Mouse (Mus musculus) liver, embryonic 12.5 days (tissue): ENCODE data around the gene Snapc4. TPM values are rescaled to one million over a fixed set of nuclear protein-coding genes. Genes with fewer than 3 reads are reported as not detected.

Source experiments
- ATAC-seq: fragments of 200-750 bp; cut with Nextera tagmentation; 2 replicates; pipeline ENCODE4 v1.8.0; 2017; ENCODE audit warnings: moderate number of reproducible peaks, mild to moderate bottlenecking, moderate library complexity
- H3K27ac ChIP-seq: fragments of 300-500 bp; sonication (generic); 2 replicates; pipeline ENCODE4 v1.5.1; 2016; ENCODE audit warnings: mild to moderate bottlenecking
- H3K27me3 ChIP-seq: fragments of 300-500 bp; sonication (generic); replicated peaks from 2 replicates; pipeline ENCODE4 v1.6.1; 2016; ENCODE audit warnings: mild to moderate bottlenecking, moderate library complexity
- H3K36me3 ChIP-seq: fragments of 300-500 bp; sonication (generic); 2 replicates; pipeline ENCODE4 v1.6.1; 2016; ENCODE audit warnings: mild to moderate bottlenecking, moderate library complexity
- H3K4me1 ChIP-seq: fragments of 300-500 bp; sonication (generic); 2 replicates; pipeline ENCODE4 v1.6.1; 2016
- H3K4me2 ChIP-seq: fragments of 300-500 bp; sonication (generic); 2 replicates; pipeline ENCODE4 v1.6.1; 2016; ENCODE audit warnings: mild to moderate bottlenecking, moderate library complexity
- H3K4me3 ChIP-seq: fragments of 300-500 bp; sonication (generic); 2 replicates; pipeline ENCODE4 v1.5.1; 2016; ENCODE audit warnings: mild to moderate bottlenecking, moderate library complexity
- H3K9ac ChIP-seq: fragments of 300-500 bp; sonication (generic); 2 replicates; pipeline ENCODE4 v1.6.1; 2016; ENCODE audit warnings: mild to moderate bottlenecking, moderate library complexity
- H3K9me3 ChIP-seq: fragments of 300-500 bp; sonication (generic); replicated peaks from 2 replicates; pipeline ENCODE4 v1.6.1; 2016; ENCODE audit warnings: mild to moderate bottlenecking, moderate library complexity
- WGBS: fragments of 180-500 bp; shearing (Covaris S2); methylation state at CpG from one replicate; pipeline ENCODE4 v1.1.7; 2016; ENCODE audit not compliant: insufficient replicate concordance; 5-methylcytosine and 5-hydroxymethylcytosine counted together
- polyA plus RNA-seq: library from polyadenylated mRNA; unstranded; fragments of >200 nt; fragmentation: Nextera tagmentation; extraction: Ambion mirVana; gene quantifications from 2 replicates; pipeline ENCODE4 v1.2.1, GENCODE M21; 2016

Snapc4 gene
- polyA plus RNA-seq, 1 experiment from 2014 or later: 20.6 TPM

DNA sequence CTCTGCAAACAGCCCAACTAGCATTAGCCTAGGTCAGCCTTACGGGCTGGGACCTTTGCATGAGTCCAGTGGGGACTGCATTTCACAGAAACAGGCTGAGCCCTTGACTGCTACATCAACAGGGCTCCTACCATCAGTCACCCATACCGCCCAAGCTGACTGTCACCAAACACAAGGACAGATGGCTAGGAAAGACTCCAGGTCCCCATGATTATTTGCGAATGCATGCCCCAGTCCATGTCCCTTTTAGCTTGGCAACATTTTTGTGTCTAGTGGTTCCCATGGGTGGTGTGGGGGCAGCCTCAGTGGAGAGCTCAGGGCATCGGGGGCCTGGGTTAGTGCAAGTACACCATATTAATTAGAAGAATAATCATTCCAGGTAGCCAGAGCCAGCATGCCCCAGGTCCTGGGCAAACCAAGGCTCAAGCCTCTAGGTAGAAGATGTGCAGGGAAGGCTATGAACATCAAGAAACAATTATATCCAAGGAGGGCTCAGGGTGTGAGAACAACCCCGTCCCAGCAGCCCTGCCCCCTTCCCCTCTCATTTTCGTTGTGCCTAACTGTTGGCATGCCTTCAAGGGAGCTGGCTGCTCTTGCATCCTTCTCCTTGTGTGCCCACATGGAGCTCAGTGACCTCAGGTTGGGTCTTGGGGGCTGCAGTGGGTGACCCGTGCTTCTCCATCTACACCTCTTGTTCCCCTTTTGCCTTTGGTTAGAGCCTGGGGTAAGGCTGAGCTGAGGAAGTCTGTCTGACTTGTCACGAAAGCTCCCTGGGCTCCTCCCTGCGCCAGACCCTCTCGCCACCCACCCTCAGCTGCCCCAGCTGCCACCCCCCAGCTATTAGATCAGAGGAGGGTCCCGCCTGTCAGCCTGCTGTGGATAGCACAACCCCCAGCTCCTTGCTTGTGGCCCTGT, 27.1 kb downstream of the Snapc4 start:
- no peaks in the 10 kb centered on the region for H3K9me3 ChIP-seq
- peak overlapping the region; percentile 81; the same call in 1 of the 2 replicates for H3K4me3 ChIP-seq
- 78% methylated on average over 11 of the region's 11 CpGs for WGBS
- peak overlapping the region; percentile 94 for H3K4me2 ChIP-seq
- peak overlapping the region; percentile 79 for H3K9ac ChIP-seq
- H3K27ac ChIP-seq: no peak overlapping the region
- H3K36me3 ChIP-seq: peaks cover 19% of the 10 kb centered on the region
- H3K4me1 ChIP-seq: peaks cover 32% of the 10 kb centered on the region
- no peak for ATAC-seq
- H3K27me3 ChIP-seq: no peaks in the 10 kb centered on the region

DNA sequence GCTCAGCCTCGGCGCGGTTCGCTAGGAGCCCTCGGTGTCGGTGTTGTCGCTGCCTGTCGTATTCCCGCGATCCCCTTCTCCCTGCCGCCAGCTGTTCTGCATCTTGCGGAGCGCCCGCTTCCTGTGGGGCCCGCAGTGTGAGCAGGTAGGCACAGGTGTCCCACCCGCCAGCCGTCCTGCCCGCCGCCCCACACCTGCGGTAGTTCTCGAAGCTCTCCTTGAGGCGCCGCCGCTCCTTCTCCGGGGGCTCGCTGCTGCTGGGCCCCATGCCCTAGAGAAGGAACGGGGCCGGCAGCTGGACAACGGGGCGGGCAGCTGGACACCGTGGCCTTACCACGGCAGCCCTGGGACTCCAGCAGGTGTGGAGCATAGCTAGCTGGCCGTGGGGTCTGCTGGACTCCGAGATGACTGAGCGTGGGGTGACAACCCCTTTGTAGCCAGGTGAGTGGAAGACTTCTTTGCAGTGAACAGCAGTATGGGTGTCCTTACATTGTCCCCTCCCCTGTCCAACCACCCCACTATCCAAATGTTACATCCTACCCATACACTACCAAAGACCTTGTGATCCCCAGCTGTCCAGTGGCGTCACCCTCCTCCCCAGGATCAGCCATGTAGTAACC, 28.1 kb downstream of the Snapc4 start:
- Histone ChIP-seq H3K4me3 (peak overlapping the region; percentile 81), H3K9ac (peak overlapping the region; percentile 79), H3K36me3 (peaks cover 25% of the 10 kb centered on the region), H3K4me2 (peak overlapping the region; percentile 94), H3K27me3 (no peaks in the 10 kb centered on the region), H3K4me1 (peaks cover 37% of the 10 kb centered on the region), H3K27ac (peak overlapping the region; percentile 77), H3K9me3 (no peaks in the 10 kb centered on the region)
- 5% methylated on average over 36 of the region's 36 CpGs for WGBS
- peak; percentile 25; the same call in 1 of the 2 replicates for ATAC-seq

DNA sequence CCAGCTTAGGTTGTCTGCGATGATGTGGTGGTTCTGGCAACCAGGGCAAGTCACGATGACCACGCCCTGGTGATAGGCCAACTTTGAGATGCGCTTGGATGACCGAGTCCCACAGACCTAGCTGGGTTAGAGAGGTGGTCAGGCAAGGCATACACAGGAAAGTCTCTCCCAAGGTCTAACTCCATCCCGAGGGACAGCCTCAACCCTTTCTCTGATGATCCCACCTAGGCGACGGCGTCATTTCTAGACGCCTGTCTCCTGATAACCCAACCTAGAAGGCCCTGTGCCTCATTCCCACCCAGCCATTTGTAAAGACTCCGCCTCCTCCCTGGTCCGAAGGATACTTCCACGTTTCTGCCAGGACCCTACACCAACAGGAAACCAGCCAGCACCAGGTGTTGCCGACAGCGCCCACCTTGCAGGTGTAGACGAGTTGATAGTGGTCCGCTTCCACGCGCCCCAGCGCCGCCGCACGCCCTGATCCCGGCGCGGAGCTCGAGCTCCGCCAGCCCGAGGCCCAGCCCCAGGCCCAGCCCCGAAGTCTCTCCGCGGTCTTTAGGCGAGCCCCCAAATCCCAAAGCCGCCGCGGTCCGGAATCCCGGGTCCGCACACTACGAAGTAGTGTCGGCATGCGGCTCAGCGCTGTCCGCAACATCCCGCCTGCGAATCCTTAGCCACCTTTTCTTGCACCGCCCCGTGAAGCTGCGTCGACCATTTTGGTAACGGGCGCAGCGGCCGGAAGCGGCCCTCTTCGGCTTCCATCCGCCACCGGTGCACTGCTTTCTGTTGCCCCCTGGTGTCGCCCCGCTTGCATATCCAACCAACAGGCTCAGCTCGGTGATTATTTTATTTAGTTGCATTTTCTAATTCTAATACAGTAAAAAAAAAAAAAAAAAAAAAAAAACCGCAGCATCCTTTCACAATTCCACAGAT, 28.8 kb downstream of the Snapc4 start, which contains the start of gene Dnlz:
TSS of gene Dnlz (minus strand) at position 753 of the 933 bp plus-strand sequence.
- ATAC-seq: peak; percentile 77
- Histone ChIP-seq H3K4me3 (peak within 1 kb of the TSS; percentile 81), H3K4me2 (peak within 1 kb of the TSS; percentile 94), H3K36me3 (peaks cover 25% of the 10 kb centered on the region), H3K27me3 (no peaks in the 10 kb centered on the region), H3K9me3 (no peaks in the 10 kb centered on the region), H3K9ac (peak within 1 kb of the TSS; percentile 79), H3K4me1 (peaks cover 37% of the 10 kb centered on the region), H3K27ac (peak within 1 kb of the TSS; percentile 77)
- 3% methylated on average over 62 of the region's 62 CpGs for WGBS

DNA sequence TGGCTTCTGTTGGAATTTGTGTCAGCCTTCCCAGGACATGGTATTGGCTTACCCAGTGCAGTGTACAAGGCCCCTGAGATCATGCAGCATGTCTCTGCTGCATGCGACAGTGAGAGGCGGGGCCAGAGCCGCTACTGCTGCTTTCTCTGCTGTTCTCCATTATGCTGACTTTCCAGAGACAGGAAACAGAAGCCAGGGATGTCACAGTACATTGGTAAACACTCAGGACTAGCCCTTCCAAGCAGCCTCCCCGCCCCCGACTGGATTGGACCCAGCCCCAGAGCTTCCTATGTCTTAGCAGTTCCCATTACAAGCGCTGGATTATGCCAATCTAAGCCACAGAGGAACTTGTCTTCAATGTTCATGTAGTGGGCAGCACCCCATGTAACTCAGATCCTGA, 32.2 kb downstream of the Snapc4 start:
- no peak for ATAC-seq
- Histone ChIP-seq H3K4me3 (no peak overlapping the region), H3K27ac (no peak overlapping the region), H3K9me3 (no peaks in the 10 kb centered on the region), H3K27me3 (no peaks in the 10 kb centered on the region), H3K36me3 (peaks cover 35% of the 10 kb centered on the region), H3K4me1 (peaks cover 38% of the 10 kb centered on the region), H3K9ac (no peak overlapping the region), H3K4me2 (no peak overlapping the region)
- 64% methylated on average over 6 of the region's 6 CpGs for WGBS

DNA sequence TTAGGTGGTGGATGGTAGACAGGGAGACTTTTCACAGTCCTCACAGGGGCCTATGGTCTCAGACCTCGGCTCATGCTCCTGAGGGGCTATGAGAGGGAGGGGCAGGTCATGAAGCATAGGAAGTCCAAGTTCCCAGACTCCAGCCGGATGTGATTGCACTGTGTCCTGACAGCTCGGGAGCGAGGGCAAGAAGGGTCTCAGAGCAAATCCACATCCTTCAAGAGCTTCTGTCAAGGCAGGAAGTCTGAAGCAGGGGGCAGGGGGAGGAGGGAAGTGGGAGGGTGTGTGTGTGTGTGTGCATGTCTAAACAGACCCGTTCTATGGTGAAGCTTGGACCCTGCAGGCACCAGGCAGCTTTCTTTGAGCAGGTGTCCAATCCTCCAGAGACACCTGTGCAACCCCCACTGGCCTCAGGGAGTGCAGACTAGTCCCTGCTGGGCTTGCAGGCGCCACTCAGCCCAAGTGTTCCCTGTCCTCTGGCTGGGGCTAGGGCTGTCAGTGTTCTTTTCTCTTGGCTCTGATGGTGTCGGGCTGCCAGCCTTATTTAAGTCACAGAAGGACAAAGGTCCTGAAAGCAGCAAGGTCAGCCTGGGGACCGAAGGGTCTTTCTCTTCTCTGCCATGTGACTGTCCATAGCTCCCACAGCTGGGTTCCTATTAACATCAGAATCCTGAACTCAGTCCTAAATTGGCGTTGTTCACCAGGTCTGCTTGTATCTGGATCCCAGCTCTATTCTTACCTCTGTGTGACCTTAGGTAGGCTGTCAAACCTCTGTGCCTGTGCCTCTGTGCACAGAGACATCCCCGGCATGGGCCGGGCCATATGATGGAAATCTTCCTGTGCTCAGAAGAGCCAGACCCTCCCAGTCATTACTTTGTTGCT, 37.6 kb downstream of the Snapc4 start:
- Histone ChIP-seq H3K4me3 (no peak overlapping the region), H3K4me1 (peaks cover 27% of the 10 kb centered on the region), H3K9ac (no peak overlapping the region), H3K36me3 (peaks cover 18% of the 10 kb centered on the region), H3K27me3 (no peaks in the 10 kb centered on the region), H3K9me3 (no peaks in the 10 kb centered on the region), H3K4me2 (no peak overlapping the region), H3K27ac (peak overlapping the region; percentile 55)
- 0 out of 2 replicates have a peak, but pooled peaks have one; percentile 30 for ATAC-seq
- WGBS: 56% methylated on average over 11 of the region's 11 CpGs

DNA sequence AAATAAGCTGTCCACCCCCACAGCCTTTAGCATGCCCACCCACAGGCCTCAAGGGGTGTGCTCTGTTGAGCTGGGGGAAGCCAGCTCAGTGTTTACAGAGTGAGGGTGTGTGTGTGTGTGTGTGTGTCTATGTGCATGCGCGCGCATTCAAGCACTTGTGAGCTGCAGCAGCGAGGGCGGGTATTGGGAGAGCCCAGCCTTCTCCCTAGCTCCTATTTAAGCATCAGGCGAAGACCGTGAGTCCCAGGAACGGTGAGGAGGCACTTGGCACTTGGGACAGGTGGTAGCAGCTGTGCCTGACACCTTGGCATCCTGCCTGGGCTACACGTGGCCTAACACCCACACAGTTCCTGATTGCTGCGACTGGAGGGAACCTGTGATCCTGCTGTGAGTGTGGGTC, 38.4 kb downstream of the Snapc4 start:
- H3K27me3 ChIP-seq: no peaks in the 10 kb centered on the region
- WGBS: 76% methylated on average over 10 of the region's 10 CpGs
- H3K9ac ChIP-seq: no peak overlapping the region
- H3K4me2 ChIP-seq: no peak overlapping the region
- H3K36me3 ChIP-seq: peaks cover 16% of the 10 kb centered on the region; the same call in 1 of the 2 replicates
- H3K4me1 ChIP-seq: peaks cover 26% of the 10 kb centered on the region
- no peak overlapping the region for H3K4me3 ChIP-seq
- peak overlapping the region; percentile 55 for H3K27ac ChIP-seq
- ATAC-seq: peak; percentile 34
- no peaks in the 10 kb centered on the region for H3K9me3 ChIP-seq

DNA sequence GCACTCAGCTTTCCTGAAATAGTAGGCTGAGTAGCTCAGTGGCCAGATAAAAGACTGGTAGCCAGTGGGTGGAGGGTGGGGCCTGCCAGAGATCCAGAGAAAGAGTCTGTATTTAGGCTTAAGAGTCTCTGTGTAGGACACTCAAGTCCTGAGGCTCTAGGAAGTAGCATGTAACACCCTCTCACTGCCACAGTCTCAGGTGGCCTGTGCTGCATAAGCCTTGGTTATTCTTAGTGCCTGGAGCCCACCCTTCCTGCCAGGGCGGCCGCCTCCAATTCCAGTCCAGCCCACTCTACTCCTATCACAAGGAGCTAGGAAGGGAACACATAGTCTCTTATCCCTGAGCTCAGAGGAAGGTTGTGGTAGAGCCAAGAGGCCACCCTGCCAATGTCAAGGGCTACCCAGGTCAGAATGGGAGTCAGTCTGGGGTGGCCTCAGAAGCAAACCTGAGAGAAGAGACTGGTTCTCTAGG, 38.9 kb downstream of the Snapc4 start:
- Histone ChIP-seq H3K4me2 (no peak overlapping the region), H3K9me3 (no peaks in the 10 kb centered on the region), H3K36me3 (peaks cover 16% of the 10 kb centered on the region; the same call in 1 of the 2 replicates), H3K4me1 (peaks cover 26% of the 10 kb centered on the region), H3K27ac (peak overlapping the region; percentile 55), H3K9ac (no peak overlapping the region), H3K4me3 (no peak overlapping the region), H3K27me3 (no peaks in the 10 kb centered on the region)
- ATAC-seq: no peak
- 67% methylated on average over 2 of the region's 2 CpGs for WGBS

DNA sequence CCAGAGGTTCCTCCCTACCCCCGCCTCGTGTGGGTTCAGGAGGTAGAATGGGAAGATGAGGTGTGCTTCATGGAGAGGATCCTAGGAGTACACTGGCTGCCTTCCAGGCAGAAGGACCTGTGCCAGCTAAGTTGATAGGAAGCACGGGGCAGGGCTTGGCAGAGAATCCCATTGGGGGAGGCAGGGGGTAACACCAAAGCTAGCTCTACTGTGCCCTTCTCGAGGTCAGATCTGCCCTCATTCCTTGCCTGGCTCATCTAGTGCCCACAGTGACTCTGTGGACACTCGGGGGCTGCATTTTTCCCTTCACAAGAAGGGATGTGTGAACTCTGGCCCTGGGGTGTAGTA, 41.3 kb downstream of the Snapc4 start:
- peaks cover 26% of the 10 kb centered on the region for H3K4me1 ChIP-seq
- no peak overlapping the region for H3K4me3 ChIP-seq
- no peak overlapping the region for H3K9ac ChIP-seq
- H3K27ac ChIP-seq: no peak overlapping the region
- no peak for ATAC-seq
- H3K4me2 ChIP-seq: no peak overlapping the region
- no peaks in the 10 kb centered on the region for H3K27me3 ChIP-seq
- no peaks in the 10 kb centered on the region for H3K9me3 ChIP-seq
- 79% methylated on average over 5 of the region's 5 CpGs for WGBS
- 0 out of 2 replicates have a peak, but pooled peaks cover 6% of the 10 kb centered on the region for H3K36me3 ChIP-seq

DNA sequence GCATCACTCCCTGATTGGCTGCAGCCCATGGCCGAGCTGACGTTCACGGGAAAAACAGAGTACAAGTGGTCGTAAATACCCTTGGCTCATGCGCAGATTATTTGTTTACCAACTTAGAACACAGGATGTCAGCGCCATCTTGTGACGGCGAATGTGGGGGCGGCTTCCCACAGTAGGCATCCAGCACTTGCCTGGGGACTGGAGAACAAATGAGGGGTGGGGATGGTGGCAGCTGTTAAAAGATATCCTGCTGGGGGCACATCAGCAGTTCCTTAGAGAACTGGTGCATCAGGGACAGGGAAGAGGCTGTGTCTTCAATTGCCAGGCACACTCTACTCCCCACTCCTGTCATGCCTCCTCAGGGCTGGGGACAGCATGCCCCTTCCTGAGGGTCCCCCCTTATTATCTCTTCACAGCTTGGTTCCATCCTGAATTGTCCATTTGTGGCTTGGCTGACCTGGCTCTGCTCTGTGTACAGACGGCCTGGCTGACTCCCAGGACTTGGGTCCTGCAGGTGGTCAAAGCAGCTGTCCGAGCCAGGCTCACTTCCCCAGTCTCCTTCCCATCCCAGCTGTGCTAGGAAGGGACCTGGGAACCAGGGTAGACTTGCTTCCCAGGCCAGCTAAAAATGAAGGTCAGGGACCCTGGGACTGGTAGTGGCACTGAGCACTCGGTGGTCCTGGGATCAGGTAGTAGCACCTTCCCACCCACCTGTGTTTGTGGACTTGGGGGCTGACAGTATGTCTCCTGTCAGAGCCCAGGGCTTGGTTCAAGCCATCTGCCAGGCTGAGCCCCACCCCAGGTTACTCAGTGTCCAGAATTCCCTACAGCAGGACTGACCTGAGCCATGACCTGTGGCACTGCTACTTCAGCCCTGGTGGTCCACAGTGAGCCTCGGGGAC, 41.9 kb downstream of the Snapc4 start:
- no peak overlapping the region for H3K4me2 ChIP-seq
- 0 out of 2 replicates have a peak, but pooled peaks cover 6% of the 10 kb centered on the region for H3K36me3 ChIP-seq
- no peak for ATAC-seq
- H3K27ac ChIP-seq: no peak overlapping the region
- no peaks in the 10 kb centered on the region for H3K27me3 ChIP-seq
- H3K9ac ChIP-seq: no peak overlapping the region
- no peak overlapping the region for H3K4me3 ChIP-seq
- WGBS: 72% methylated on average over 10 of the region's 13 CpGs
- H3K9me3 ChIP-seq: no peaks in the 10 kb centered on the region
- H3K4me1 ChIP-seq: peaks cover 26% of the 10 kb centered on the region

DNA sequence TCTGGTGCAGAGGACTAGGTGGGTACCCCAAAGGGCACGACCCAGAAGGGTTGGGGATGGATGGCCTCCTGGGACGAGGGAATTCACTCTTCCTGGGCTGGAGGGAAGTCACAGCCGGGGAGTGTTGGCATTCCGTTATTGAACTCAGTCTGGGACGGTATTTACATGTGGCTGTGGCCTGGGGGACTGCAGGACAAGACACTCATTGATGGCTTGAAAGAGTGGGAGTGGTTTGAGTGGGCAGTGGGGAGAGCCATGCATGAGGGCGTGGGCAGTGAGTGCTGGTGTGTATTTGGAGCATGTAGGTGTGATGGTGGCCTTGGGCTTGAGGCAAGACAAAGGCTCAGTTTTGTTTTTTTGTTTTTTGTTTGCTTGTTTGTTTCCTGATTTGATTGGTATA, 49.8 kb downstream of the Snapc4 start:
- Histone ChIP-seq H3K4me2 (no peak overlapping the region), H3K9ac (no peak overlapping the region), H3K4me3 (no peak overlapping the region), H3K27me3 (no peaks in the 10 kb centered on the region), H3K27ac (no peak overlapping the region), H3K4me1 (peaks cover 2% of the 10 kb centered on the region; the same call in 1 of the 2 replicates), H3K36me3 (peaks cover 17% of the 10 kb centered on the region), H3K9me3 (no peaks in the 10 kb centered on the region)
- 71% methylated on average over 6 of the region's 6 CpGs for WGBS
- no peak for ATAC-seq
